Mouse (Mus musculus): ENCODE measurements at regions not wholly inside any gene's neighbourhood (a gene's known extent, or its start where the extent isn't known, plus 50 kb on each side); places are given as distances from the start of the nearest gene placed in this dataset.

GRCm38 (mm10) chr1:125307223-125307622, 128.3 kb downstream of the Actr3 start:
- no peak for DNase-seq (ENCODE audit: low read depth, low spot score)

- DNase-seq (ENCODE audit: low read depth, low spot score), result no peak
Observed at GRCm38 (mm10) chr1:125298520-125299090, 136.9 kb downstream of the Actr3 start.

GRCm38 (mm10) chr1:125295646-125296045, 139.9 kb downstream of the Actr3 start:
- no peak for DNase-seq (ENCODE audit: low read depth, low spot score)

- DNase-seq (ENCODE audit: low read depth, low spot score), result no peak
Observed at GRCm38 (mm10) chr1:125290320-125291021, 145.1 kb downstream of the Actr3 start.

- DNase-seq (ENCODE audit: low read depth, low spot score), result no peak
Observed at GRCm38 (mm10) chr1:125286347-125286746, 149.2 kb downstream of the Actr3 start.

GRCm38 (mm10) chr1:125284693-125285092, 150.8 kb downstream of the Actr3 start:
- DNase-seq (ENCODE audit: low read depth, low spot score), result no peak

GRCm38 (mm10) chr1:125273752-125274151, 161.8 kb downstream of the Actr3 start:
- no peak for DNase-seq (ENCODE audit: low read depth, low spot score)

- no peak for DNase-seq (ENCODE audit: low read depth, low spot score)
Observed at GRCm38 (mm10) chr1:125263684-125264083, 171.8 kb downstream of the Actr3 start.

- DNase-seq (ENCODE audit: low read depth, low spot score), result no peak
Observed at GRCm38 (mm10) chr1:125263068-125263467, 172.5 kb downstream of the Actr3 start.

GRCm38 (mm10) chr1:125242345-125242744, 193.2 kb downstream of the Actr3 start:
- no peak for DNase-seq (ENCODE audit: low read depth, low spot score)

GRCm38 (mm10) chr1:125241717-125242116, 193.8 kb downstream of the Actr3 start:
- DNase-seq (ENCODE audit: low read depth, low spot score), result no peak

- DNase-seq (ENCODE audit: low read depth, low spot score), result no peak
Observed at GRCm38 (mm10) chr1:125237595-125237988, 197.9 kb downstream of the Actr3 start.

- DNase-seq (ENCODE audit: low read depth, low spot score), result no peak
Observed at GRCm38 (mm10) chr1:125236948-125237594, 198.5 kb downstream of the Actr3 start.

- DNase-seq (ENCODE audit: low read depth, low spot score), result no peak
Observed at GRCm38 (mm10) chr1:125234747-125235146, 200.8 kb downstream of the Actr3 start.

GRCm38 (mm10) chr1:125223370-125223769, 212.2 kb downstream of the Actr3 start:
- no peak for DNase-seq (ENCODE audit: low read depth, low spot score)

GRCm38 (mm10) chr1:125216192-125216591, 219.3 kb downstream of the Actr3 start:
- no peak for DNase-seq (ENCODE audit: low read depth, low spot score)

- no peak for DNase-seq (ENCODE audit: low read depth, low spot score)
Observed at GRCm38 (mm10) chr1:125187091-125187490, 248.4 kb downstream of the Actr3 start.

- no peak for DNase-seq (ENCODE audit: low read depth, low spot score)
Observed at GRCm38 (mm10) chr1:125176124-125176937, 259.2 kb downstream of the Actr3 start.

GRCm38 (mm10) chr1:125174725-125175124, 260.8 kb downstream of the Actr3 start:
- DNase-seq (ENCODE audit: low read depth, low spot score), result no peak

- no peak for DNase-seq (ENCODE audit: low read depth, low spot score)
Observed at GRCm38 (mm10) chr1:125172474-125172873, 263.1 kb downstream of the Actr3 start.

GRCm38 (mm10) chr1:125165226-125165625, 270.3 kb downstream of the Actr3 start:
- DNase-seq (ENCODE audit: low read depth, low spot score), result no peak

GRCm38 (mm10) chr1:125158481-125158880, 277.0 kb downstream of the Actr3 start:
- DNase-seq (ENCODE audit: low read depth, low spot score), result no peak
